In genomic region chr9:43757972-43758965, GRCm38 (mm10) we compare ENCODE assay signal across 9 mouse cellular contexts. TPM values are rescaled to one million over a fixed set of nuclear protein-coding genes. Genes with fewer than 3 reads are reported as not detected.
DNase-seq lines count a peak whose midpoint lies in the region; ATAC-seq and TF ChIP-seq lines count a peak whose summit lies in the region.
"Had no signal": no experiment of that assay in that cellular context is flagged by ENCODE, and none has a peak within 500 bp of the region (broad histone marks: within the 10 kb centered on the region; RNA-seq: fewer than 3 reads in every experiment).

No protein-coding gene starts in this region.

- WGBS in kidney, embryonic 14.5 days = 44% methylated on average over 5 of the region's 5 CpGs
- WGBS in liver, embryonic 16.5 days (ENCODE audit: insufficient replicate concordance) = 45% methylated on average over 5 of the region's 5 CpGs

- no peak overlapping the region for H3K4me2 ChIP-seq in kidney, embryonic 14.5 days (replicated peaks; ENCODE audit: low read depth, low read length)
- H3K4me2 ChIP-seq in liver, embryonic 16.5 days (ENCODE audit: low read depth, low read length) = peak overlapping the region; percentile 12; the same call in 1 of the 2 replicates
- H3K4me2 ChIP-seq: lung, embryonic 15.5 days had no signal

- H3K27ac ChIP-seq in kidney, embryonic 14.5 days (ENCODE audit: low read depth, low read length) = no peak overlapping the region
- peak overlapping the region; percentile 85 for H3K27ac ChIP-seq in liver, embryonic 16.5 days (ENCODE audit: low read length)
- no peak overlapping the region for H3K27ac ChIP-seq in layer of hippocampus, adult 2 months
- H3K27ac ChIP-seq: lung, embryonic 15.5 days had no signal

- H3K9me3 ChIP-seq in kidney, embryonic 14.5 days (ENCODE audit: control insufficient read depth, low read length) = no peaks in the 10 kb centered on the region
- no peaks in the 10 kb centered on the region for H3K9me3 ChIP-seq in liver, embryonic 16.5 days (replicated peaks; ENCODE audit: control insufficient read depth, low read length)
- H3K9me3 ChIP-seq: lung, embryonic 15.5 days had no signal

- no peaks in the 10 kb centered on the region for H3K36me3 ChIP-seq in kidney, embryonic 14.5 days (ENCODE audit: control insufficient read depth, insufficient read depth, low read length)
- no peaks in the 10 kb centered on the region for H3K36me3 ChIP-seq in liver, embryonic 16.5 days (ENCODE audit: control insufficient read depth, insufficient read depth)
- H3K36me3 ChIP-seq: lung, embryonic 15.5 days had no signal

- H3K27me3 ChIP-seq in kidney, embryonic 14.5 days (ENCODE audit: control insufficient read depth, insufficient read depth, low read length) = no peaks in the 10 kb centered on the region
- H3K27me3 ChIP-seq in liver, embryonic 16.5 days (ENCODE audit: control insufficient read depth, insufficient read depth, low read depth, low read length) = no peaks in the 10 kb centered on the region
- H3K27me3 ChIP-seq: lung, embryonic 15.5 days had no signal

- DNase-seq in adrenal gland, postnatal 14 days = peak; percentile 75
- DNase-seq in adrenal gland, adult 18-20 months (ENCODE audit: low spot score in 2 of 2) = no peak
- DNase-seq in kidney, adult 11 months = peak; percentile 83
- DNase-seq in kidney, adult 8-10 months = peak; percentile 82 to 83
- no peak for DNase-seq in layer of hippocampus, adult 2 months (ENCODE audit: low spot score in 2 of 2)
- DNase-seq in T-cell, adult 2 months (ENCODE audit: low spot score) = no peak

- H3K4me1 ChIP-seq in kidney, embryonic 14.5 days (ENCODE audit: control insufficient read depth, insufficient read depth, low read length) = peaks cover 44% of the 10 kb centered on the region
- H3K4me1 ChIP-seq in liver, embryonic 16.5 days (ENCODE audit: control insufficient read depth, low read depth, low read length) = peaks cover 9% of the 10 kb centered on the region

- no peak for TF ChIP-seq CTCF in layer of hippocampus, adult 2 months (conservative IDR thresholded peaks at IDR 0.05)

- H3K4me3 ChIP-seq in kidney, embryonic 14.5 days (ENCODE audit: low read length) = no peak overlapping the region
- no peak overlapping the region; the same call in 1 of the 2 replicates for H3K4me3 ChIP-seq in liver, embryonic 16.5 days (ENCODE audit: low read depth, low read length)
- no peak overlapping the region for H3K4me3 ChIP-seq in layer of hippocampus, adult 2 months
- H3K4me3 ChIP-seq: lung, embryonic 15.5 days had no signal

- no peak overlapping the region for H3K9ac ChIP-seq in kidney, embryonic 14.5 days (ENCODE audit: low read depth, low read length)
- H3K9ac ChIP-seq in liver, embryonic 16.5 days (ENCODE audit: low read depth, low read length) = peak overlapping the region; percentile 6; the same call in 1 of the 2 replicates
- H3K9ac ChIP-seq: lung, embryonic 15.5 days had no signal

- no peak for ATAC-seq in kidney, embryonic 14.5 days (ENCODE audit: low FRiP score, low TSS enrichment)
- peak; percentile 70 for ATAC-seq in liver, embryonic 16.5 days (ENCODE audit: low read depth)

RNA-seq across cellular contexts. Expression of gene Nectin1, which starts 14.5 kb away (rescaled TPM):
- total RNA-seq in adrenal gland, postnatal 14 days (2021) = 15.7 and 21.5 TPM in 2 replicates
- 10 to 100 TPM; 25.8 to 27.4 TPM for total RNA-seq in adrenal gland, adult 18-20 months (2021)
- 6.5 and 6.8 TPM in 2 replicates for polyA plus RNA-seq in kidney, embryonic 14.5 days (2014; fragmentation: Nextera tagmentation; extraction: Ambion mirVana)
- polyA plus RNA-seq in liver, embryonic 16.5 days (2015; fragmentation: Nextera tagmentation; extraction: Ambion mirVana) = 1.6 and 1.7 TPM in 2 replicates
- total RNA-seq in layer of hippocampus, adult 2 months (2021) = 10 to 100 TPM; 67.2 to 72.6 TPM

Comparison
In these comparisons a context has a peak if more than half of its experiments do, and no peak if none do; other contexts are left out.
1. DNase-seq: peak in adrenal gland, postnatal 14 days (single experiment), kidney, adult 11 months (single experiment) and kidney, adult 8-10 months (2 of 2); none in adrenal gland, adult 18-20 months (0 of 2), layer of hippocampus, adult 2 months (0 of 2) and T-cell, adult 2 months (single experiment).